Mouse (Mus musculus): ENCODE measurements around the gene Mtor. TPM values are rescaled to one million over a fixed set of nuclear protein-coding genes. Genes with fewer than 3 reads are reported as not detected.

Mtor gene
- polyA plus RNA-seq, 1 experiment, result 14.2 TPM

DNA sequence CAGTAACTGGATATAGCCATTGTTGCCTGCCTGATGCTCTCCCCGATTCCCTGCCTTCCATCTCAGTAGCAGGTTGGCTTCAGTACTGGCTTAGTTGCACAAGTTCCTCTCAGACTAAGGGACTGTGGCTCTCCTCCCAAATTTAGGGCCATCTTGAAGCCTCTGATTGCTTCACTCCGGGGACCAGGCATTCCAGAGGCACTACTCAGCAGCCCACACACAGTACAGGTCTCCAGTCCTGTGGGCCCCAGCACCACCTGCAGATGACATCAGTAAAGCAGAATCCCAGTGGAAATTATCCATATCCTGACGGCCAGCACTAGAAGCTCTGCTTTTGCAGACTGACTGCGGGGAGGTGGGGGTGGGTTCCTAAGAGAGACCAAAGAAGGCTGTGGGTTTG is 62.3 kb downstream of the Mtor start:
- Histone ChIP-seq H3K4me3 (ENCODE audit: extremely low read depth, insufficient read depth, insufficient read length) (no peak overlapping the region), H3K27me3 (ENCODE audit: control insufficient read depth, insufficient read depth, low read length) (no peaks in the 10 kb centered on the region), H3K4me1 (ENCODE audit: control insufficient read depth, insufficient read depth, insufficient read length) (no peaks in the 10 kb centered on the region; the same call in 1 of the 2 replicates), H3K36me3 (ENCODE audit: control insufficient read depth, insufficient read depth, low read length) (peaks cover 7% of the 10 kb centered on the region), H3K27ac (ENCODE audit: insufficient read depth, low read length) (no peak overlapping the region)
- TF ChIP-seq POLR2A (IDR thresholded peaks at IDR 0.05; ENCODE audit: low read depth, low read length) (no peak), CTCF (IDR thresholded peaks at IDR 0.05; ENCODE audit: extremely low read depth, insufficient read depth, insufficient read length, insufficient replicate concordance) (no peak)
- DNase-seq (ENCODE audit: low read depth in 1 of 2, low spot score in 2 of 2), result no peak
- WGBS, result 94% methylated on average over 4 of the region's 4 CpGs

DNA sequence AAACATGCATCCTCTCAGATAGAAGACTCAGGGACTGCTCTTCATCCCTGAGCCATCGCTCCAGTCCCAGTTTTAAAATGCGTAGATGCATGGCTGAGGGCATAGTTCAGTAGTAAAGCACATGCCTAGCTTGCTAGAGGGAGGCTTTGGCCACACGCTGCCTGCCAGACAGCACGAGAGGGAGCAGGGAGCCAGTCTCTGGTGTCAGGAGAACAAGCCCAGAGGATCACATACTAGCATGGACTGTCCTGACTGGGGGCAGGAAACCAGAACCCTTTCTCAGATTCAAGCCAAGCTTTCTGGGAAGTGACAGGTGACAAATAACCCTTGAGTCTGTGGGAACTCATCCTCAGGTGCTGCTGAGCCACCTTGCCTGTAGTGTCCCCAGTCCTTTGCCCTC is 62.9 kb downstream of the Mtor start:
- Histone ChIP-seq H3K27ac (ENCODE audit: insufficient read depth, low read length) (no peak overlapping the region), H3K36me3 (ENCODE audit: control insufficient read depth, insufficient read depth, low read length) (peaks cover 9% of the 10 kb centered on the region), H3K4me1 (ENCODE audit: control insufficient read depth, insufficient read depth, insufficient read length) (no peaks in the 10 kb centered on the region; the same call in 1 of the 2 replicates), H3K4me3 (ENCODE audit: extremely low read depth, insufficient read depth, insufficient read length) (no peak overlapping the region), H3K27me3 (ENCODE audit: control insufficient read depth, insufficient read depth, low read length) (no peaks in the 10 kb centered on the region)
- no peak for DNase-seq (ENCODE audit: low read depth in 1 of 2, low spot score in 2 of 2)
- WGBS, result 97% methylated on average over 4 of the region's 4 CpGs
- TF ChIP-seq CTCF (IDR thresholded peaks at IDR 0.05; ENCODE audit: extremely low read depth, insufficient read depth, insufficient read length, insufficient replicate concordance) (no peak), POLR2A (IDR thresholded peaks at IDR 0.05; ENCODE audit: low read depth, low read length) (no peak)

DNA sequence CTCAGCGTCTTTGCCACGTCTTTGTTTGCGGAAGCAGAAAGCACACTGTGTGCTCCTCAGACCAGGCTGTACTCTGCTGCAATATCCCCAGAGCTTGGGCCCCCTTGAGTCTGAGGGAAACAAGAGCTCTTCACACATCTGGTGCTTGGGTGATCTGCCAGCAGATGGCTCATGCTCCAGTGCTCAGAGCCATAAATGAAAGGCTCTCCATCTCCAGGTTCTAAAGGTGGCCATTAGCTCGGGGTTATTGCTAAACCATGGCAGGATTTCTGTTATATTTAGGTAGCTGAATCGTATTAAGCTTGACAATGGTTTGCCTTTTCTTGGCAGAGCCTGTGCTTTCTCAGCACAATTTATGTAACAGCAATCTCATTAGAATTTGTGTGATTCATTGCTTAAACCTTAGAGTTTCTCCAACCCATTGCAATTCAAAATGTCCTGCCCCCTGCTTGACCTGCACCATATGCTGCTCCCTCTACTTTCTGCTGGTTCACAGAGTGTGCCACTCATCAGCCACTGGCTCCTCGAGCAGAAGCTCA is 64.7 kb downstream of the Mtor start:
- Histone ChIP-seq H3K27ac (ENCODE audit: insufficient read depth, low read length) (no peak overlapping the region), H3K4me3 (ENCODE audit: extremely low read depth, insufficient read depth, insufficient read length) (no peak overlapping the region), H3K36me3 (ENCODE audit: control insufficient read depth, insufficient read depth, low read length) (peaks cover 16% of the 10 kb centered on the region), H3K4me1 (ENCODE audit: control insufficient read depth, insufficient read depth, insufficient read length) (no peaks in the 10 kb centered on the region; the same call in 1 of the 2 replicates), H3K27me3 (ENCODE audit: control insufficient read depth, insufficient read depth, low read length) (no peaks in the 10 kb centered on the region)
- WGBS, result 85% methylated on average over 6 of the region's 6 CpGs
- no peak for DNase-seq (ENCODE audit: low read depth in 1 of 2, low spot score in 2 of 2)
- TF ChIP-seq CTCF (IDR thresholded peaks at IDR 0.05; ENCODE audit: extremely low read depth, insufficient read depth, insufficient read length, insufficient replicate concordance) (no peak), POLR2A (IDR thresholded peaks at IDR 0.05; ENCODE audit: low read depth, low read length) (no peak)

DNA sequence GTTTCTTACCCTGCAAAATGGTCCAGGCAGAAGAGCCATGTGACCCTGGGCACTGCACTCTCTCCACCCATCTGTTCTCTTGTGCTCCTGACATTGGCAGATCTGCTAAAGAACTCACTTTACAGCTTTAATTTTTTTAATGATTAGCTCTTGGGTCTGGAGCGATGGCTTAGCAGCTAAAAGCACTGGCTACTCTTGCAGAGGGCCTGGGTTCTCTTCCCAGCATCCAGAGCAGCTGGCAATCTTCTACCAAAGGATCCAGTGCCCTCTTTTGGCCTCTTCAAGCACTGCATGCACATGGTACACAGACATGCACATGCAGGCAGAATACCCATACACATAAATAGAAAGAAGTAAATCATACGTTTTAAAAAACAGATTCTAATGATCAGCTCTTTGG is 66.9 kb downstream of the Mtor start:
- WGBS, result 95% methylated on average over 2 of the region's 2 CpGs
- Histone ChIP-seq H3K36me3 (ENCODE audit: control insufficient read depth, insufficient read depth, low read length) (peaks cover 26% of the 10 kb centered on the region), H3K4me1 (ENCODE audit: control insufficient read depth, insufficient read depth, insufficient read length) (no peaks in the 10 kb centered on the region), H3K4me3 (ENCODE audit: extremely low read depth, insufficient read depth, insufficient read length) (no peak overlapping the region), H3K27me3 (ENCODE audit: control insufficient read depth, insufficient read depth, low read length) (no peaks in the 10 kb centered on the region), H3K27ac (ENCODE audit: insufficient read depth, low read length) (no peak overlapping the region)
- TF ChIP-seq POLR2A (IDR thresholded peaks at IDR 0.05; ENCODE audit: low read depth, low read length) (no peak), CTCF (IDR thresholded peaks at IDR 0.05; ENCODE audit: extremely low read depth, insufficient read depth, insufficient read length, insufficient replicate concordance) (no peak)
- no peak for DNase-seq (ENCODE audit: low read depth in 1 of 2, low spot score in 2 of 2)

DNA sequence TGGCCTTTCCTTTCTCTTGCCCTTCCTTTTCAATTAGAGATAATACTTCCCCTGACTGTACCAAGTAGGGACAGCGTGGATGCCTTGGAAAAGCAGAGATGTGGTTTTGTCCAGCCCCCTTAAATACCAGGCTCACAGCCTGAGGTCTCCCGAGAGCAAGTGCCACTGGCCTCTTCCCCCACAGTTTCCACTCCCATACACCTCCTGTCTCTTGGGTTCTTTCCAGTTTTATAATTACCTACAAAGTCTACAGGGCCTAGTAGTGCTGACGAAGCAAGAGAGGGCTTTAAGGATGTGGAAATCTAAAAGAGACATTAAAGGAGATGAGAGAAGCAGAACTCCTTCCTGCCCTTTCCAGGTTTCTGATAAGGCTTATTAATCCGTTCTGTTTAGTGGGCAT is 69.4 kb downstream of the Mtor start:
- no peak overlapping the region for H3K4me3 ChIP-seq (ENCODE audit: extremely low read depth, insufficient read depth, insufficient read length)
- H3K27ac ChIP-seq (ENCODE audit: insufficient read depth, low read length), result no peak overlapping the region
- no peak for DNase-seq (ENCODE audit: low read depth in 1 of 2, low spot score in 2 of 2)
- 84% methylated on average over 4 of the region's 4 CpGs for WGBS
- no peaks in the 10 kb centered on the region for H3K27me3 ChIP-seq (ENCODE audit: control insufficient read depth, insufficient read depth, low read length)
- no peaks in the 10 kb centered on the region for H3K4me1 ChIP-seq (ENCODE audit: control insufficient read depth, insufficient read depth, insufficient read length)
- TF ChIP-seq CTCF (IDR thresholded peaks at IDR 0.05; ENCODE audit: extremely low read depth, insufficient read depth, insufficient read length, insufficient replicate concordance), result no peak
- TF ChIP-seq POLR2A (IDR thresholded peaks at IDR 0.05; ENCODE audit: low read depth, low read length), result no peak
- peaks cover 29% of the 10 kb centered on the region for H3K36me3 ChIP-seq (ENCODE audit: control insufficient read depth, insufficient read depth, low read length)

DNA sequence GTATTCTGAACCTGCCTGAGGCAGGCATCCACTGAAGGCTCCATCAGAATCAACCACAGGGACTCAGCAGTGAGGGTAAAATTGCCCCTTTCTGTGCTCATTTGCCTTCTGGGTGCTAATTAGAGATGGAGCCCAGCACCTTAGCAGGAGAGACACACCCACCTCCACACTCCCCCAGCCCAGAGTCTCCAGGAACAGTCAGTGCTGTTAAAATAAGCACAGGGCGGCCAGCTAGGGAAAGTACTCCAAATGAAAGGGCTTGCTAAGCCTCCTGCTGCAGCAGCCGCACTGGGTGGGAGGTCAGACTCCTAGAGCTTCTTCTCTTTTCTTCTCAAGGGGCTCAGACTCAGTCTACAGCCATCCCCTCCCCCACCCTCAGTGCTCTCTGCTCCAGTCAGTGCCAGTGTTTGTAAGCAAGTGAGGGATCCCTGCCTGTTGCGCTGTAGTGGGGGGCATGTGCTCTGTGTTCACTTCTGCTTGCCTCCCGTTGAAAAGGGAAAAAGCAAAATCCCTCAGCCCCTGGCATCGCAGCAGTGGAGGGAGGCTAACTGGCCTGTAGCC is 69.9 kb downstream of the Mtor start:
- no peak for DNase-seq (ENCODE audit: low read depth in 1 of 2, low spot score in 2 of 2)
- H3K4me3 ChIP-seq (ENCODE audit: extremely low read depth, insufficient read depth, insufficient read length), result no peak overlapping the region
- no peaks in the 10 kb centered on the region for H3K4me1 ChIP-seq (ENCODE audit: control insufficient read depth, insufficient read depth, insufficient read length)
- peaks cover 31% of the 10 kb centered on the region for H3K36me3 ChIP-seq (ENCODE audit: control insufficient read depth, insufficient read depth, low read length)
- WGBS, result 90% methylated on average over 5 of the region's 5 CpGs
- TF ChIP-seq CTCF (IDR thresholded peaks at IDR 0.05; ENCODE audit: extremely low read depth, insufficient read depth, insufficient read length, insufficient replicate concordance) (no peak), POLR2A (IDR thresholded peaks at IDR 0.05; ENCODE audit: low read depth, low read length) (no peak)
- no peak overlapping the region for H3K27ac ChIP-seq (ENCODE audit: insufficient read depth, low read length)
- H3K27me3 ChIP-seq (ENCODE audit: control insufficient read depth, insufficient read depth, low read length), result no peaks in the 10 kb centered on the region

DNA sequence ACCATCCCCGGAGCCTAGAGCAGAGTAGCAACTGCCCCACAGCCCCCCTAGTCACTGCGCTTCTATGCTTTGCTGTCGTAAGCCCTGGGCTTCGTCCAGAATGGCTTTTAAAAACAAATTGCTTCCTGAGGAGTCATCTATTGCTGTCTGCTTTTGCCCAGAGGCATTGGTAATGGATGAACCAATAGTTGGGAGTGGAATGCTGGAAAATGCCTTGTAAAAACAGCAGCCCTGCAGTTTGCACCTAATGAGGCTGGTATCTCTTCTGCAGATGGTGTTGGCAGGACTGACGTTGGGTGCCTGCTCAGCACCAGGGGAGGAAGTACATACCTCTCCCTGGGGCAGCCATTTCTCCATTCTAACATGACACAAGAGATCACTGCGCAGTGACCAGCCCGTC is 75.1 kb downstream of the Mtor start:
- TF ChIP-seq CTCF (IDR thresholded peaks at IDR 0.05; ENCODE audit: extremely low read depth, insufficient read depth, insufficient read length, insufficient replicate concordance) (no peak), POLR2A (IDR thresholded peaks at IDR 0.05; ENCODE audit: low read depth, low read length) (no peak)
- Histone ChIP-seq H3K4me3 (ENCODE audit: extremely low read depth, insufficient read depth, insufficient read length) (no peak overlapping the region), H3K36me3 (ENCODE audit: control insufficient read depth, insufficient read depth, low read length) (peaks cover 38% of the 10 kb centered on the region), H3K27me3 (ENCODE audit: control insufficient read depth, insufficient read depth, low read length) (no peaks in the 10 kb centered on the region), H3K27ac (ENCODE audit: insufficient read depth, low read length) (no peak overlapping the region), H3K4me1 (ENCODE audit: control insufficient read depth, insufficient read depth, insufficient read length) (no peaks in the 10 kb centered on the region)
- no peak for DNase-seq (ENCODE audit: low read depth in 1 of 2, low spot score in 2 of 2)
- 90% methylated on average over 7 of the region's 7 CpGs for WGBS

Measured in spleen, adult 2 months (tissue).